Mouse (Mus musculus): Measurements from ENCODE around the gene Hist1h2br.
"Not testable (repeated sequence)": the region's sequence is repeated elsewhere in the genome, so short reads cannot be mapped to it uniquely, and the experiment has no call there.

The Hist1h2br gene

DNA sequence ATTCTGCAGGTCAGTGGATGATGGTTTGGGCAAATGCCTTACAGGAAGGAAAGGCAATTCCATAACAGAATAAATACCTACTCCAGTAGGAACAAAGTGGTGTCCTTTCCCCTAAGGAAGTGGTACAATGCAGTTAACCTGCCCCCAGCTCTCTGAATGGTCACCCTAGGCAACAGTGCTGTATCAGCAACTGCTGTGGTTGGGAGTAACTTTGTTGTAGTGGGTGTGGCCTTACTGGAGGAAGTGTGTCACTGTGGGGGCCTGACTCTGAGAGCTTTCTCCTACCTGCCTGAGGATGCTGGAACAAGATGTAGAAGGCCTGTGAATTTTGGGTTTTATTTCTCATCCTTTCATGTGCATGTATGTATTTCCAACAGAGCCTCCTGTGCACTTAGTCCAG lies 12.8 kb downstream of the Hist1h2br start:
- DNase-seq (ENCODE audit: inconsistent ontology term), result not testable (repeated sequence)

- peak; percentile 33 for DNase-seq (ENCODE audit: inconsistent ontology term)
Observed at GRCm38 (mm10) chr13:21847883-21848282, 14.3 kb downstream of the Hist1h2br start.

- not testable (repeated sequence) for DNase-seq (ENCODE audit: inconsistent ontology term)
Observed at GRCm38 (mm10) chr13:21850696-21851095, 17.2 kb downstream of the Hist1h2br start.

DNA sequence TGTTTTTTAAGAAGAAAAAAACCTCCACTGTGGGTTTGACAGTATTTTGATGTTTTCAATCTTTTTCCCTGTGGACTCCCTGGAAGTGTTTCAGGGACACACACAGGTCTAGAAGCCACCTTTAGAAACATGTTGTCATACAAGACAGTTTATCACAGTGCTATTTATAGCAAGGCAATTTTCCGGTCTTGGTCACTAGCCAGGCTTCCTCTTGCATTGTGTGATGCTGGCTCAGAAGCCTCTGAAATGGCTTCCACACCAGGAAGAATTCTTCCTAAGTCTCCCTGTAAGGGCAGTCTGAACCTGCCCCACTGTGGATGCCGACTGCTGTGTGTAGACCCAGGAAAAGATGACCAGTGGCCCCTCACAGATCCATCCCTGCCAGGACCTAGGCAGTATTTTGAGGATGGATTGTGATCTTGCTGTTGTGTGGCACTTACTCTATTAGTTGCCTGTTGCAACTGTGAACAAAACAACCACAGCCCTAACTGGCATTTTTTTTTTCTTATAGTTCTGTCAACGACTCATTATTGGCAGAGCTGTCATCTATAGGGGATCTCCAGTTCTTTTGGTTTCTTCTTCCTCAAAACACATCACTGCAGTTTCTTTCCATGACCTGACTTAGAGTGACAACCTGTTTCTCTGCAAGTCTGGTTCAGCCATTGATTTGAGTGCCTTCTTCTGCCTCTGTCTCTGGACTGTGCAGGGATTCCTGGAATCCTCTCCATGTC lies 18.8 kb downstream of the Hist1h2br start:
- DNase-seq (ENCODE audit: inconsistent ontology term), result peak; percentile 16

- DNase-seq (ENCODE audit: inconsistent ontology term), result peak; percentile 77
Observed at GRCm38 (mm10) chr13:21855146-21855545, 21.6 kb downstream of the Hist1h2br start.

DNA sequence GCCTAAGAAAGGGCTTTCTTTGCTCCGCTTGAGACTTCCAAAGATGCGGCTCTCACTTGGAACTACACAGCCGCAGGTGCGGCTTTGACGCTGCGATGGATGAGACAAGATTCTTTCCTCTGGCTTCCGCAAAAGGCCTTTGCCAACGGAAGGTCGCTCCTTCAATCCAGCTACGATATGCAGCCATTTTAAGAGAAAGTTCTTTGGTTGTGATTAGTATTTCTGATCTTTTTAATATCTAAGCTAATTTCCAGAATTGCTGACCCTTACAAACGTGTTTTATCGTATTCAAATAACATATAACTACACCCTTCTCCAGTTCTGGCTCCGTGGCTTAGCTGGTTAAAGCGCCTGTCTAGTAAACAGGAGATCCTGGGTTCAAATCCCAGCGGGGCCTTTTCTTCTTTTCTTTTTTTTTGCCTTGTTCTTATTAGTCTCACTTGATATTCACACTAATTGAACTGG lies 22.2 kb downstream of the Hist1h2br start:
- peak; percentile 75 for DNase-seq (ENCODE audit: inconsistent ontology term)

DNA sequence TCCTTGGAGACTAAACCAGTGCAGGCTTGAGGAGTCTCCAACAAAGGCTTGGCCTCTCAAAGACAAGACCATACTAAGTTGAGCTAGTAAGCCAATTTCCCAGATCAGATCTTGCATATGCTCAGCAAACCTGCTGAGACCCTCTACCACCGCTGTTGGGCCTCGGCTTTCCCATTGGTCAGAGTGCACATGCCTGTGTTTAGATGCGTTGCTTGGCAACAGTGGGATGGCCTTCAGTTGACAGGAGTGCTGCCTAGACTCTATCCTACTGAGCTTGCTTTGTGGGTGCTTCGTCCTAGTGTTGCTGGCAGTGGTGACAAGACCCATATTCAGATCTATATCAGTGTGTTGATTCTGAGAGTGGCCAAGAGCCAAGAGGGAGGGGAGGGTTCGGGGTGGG lies 28.1 kb downstream of the Hist1h2br start:
- no peak for DNase-seq (ENCODE audit: inconsistent ontology term)

- not testable (repeated sequence) for DNase-seq (ENCODE audit: inconsistent ontology term)
Observed at GRCm38 (mm10) chr13:21865503-21865902, 32.0 kb downstream of the Hist1h2br start.

- DNase-seq (ENCODE audit: inconsistent ontology term), result no peak
Observed at GRCm38 (mm10) chr13:21880735-21881134, 47.2 kb downstream of the Hist1h2br start.

DNA sequence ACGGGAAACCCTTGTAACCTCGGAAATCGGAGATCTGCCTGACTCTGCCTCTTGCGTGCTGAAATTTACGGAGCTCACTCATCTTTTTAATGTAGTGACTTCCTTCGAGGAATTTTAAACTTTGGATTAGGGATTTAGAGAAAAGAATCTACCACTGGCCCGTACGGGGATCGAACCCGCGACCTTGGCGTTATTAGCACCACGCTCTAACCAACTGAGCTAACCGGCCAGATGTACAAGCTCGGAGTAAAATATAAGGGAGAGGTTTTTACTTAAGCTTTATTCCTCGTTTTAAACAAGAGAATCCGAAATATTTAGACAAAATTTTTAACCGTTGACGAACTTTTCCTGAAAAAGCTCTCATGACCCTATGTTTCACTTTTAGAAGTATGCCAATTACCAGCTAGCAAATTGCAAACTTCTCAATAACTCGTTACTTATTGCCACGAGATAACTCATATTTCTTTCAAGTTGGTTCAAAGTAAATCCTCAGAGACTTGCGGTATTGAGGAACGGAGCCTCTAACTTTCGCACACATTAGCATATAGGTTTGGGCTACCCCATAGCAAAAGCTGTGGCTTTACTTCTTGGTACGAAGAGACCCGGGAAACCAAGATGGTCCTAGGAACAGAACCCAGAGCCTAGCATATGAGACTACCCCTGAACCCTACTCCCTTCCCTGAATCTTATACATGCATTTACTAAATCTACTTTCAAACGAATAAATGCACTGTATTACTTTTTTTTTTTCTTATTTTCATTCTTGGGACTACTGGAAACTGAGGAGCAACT lies 48.5 kb downstream of the Hist1h2br start:
- peak; percentile 72 for DNase-seq (ENCODE audit: inconsistent ontology term)

- peak; percentile 66 for DNase-seq (ENCODE audit: inconsistent ontology term)
Observed at GRCm38 (mm10) chr13:21882760-21883405, 49.3 kb downstream of the Hist1h2br start.

DNA sequence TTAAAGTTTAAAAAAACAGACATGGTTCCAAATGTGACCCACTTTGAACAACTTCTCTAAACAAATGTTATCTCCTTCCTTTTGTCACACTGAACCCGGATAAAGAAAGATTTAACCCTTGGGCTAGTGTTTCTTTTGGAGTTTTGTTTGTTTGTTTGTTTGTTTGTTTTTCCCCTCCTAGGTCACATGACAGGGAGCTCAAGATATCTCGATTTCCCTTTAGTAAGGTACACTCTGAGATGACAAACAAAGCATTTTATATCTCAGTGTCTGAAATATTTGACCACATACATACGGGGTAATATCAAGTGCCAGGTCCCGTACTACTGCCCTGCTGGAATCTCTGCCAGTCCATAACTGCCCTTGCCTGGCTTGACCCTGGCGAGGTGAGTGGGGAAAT lies 49.9 kb downstream of the Hist1h2br start:
- no peak for DNase-seq (ENCODE audit: inconsistent ontology term)

DNA sequence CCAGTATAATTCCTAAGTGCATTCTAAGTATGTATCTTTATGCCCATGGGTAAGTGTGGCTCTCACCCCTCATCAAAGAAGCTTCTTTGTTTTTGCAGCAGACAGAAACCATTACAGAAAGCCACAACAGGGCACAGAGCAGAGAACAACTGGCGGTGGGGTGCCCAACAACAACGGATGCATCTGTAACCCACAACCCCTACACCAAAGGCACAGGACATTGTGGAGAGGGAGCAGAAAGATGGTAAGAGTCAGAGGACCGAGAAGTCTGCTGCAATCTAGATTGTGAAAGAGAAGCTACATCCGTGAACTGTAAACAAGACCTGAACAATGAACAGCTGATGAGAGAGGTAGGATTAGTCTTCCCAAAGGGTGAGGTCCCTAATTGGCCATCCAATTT lies 51.0 kb downstream of the Hist1h2br start:
- no peak for DNase-seq (ENCODE audit: inconsistent ontology term)

Data from Muller cell, postnatal 12 days (primary cell).